Mouse (Mus musculus) lung, postnatal 0 days (tissue): ENCODE measurements around the gene Rex1bd. TPM values are rescaled to one million over a fixed set of nuclear protein-coding genes. Genes with fewer than 3 reads are reported as not detected.

ENCODE experiments used
- ATAC-seq: fragments of 200-750 bp; cut with Nextera tagmentation; 2 replicates; pipeline ENCODE4 v1.8.0; 2017; ENCODE audit warnings: moderate library complexity
- DNase-seq: peaks from one replicate; pipeline ENCODE4 v3.0.0-alpha.2; 2016; ENCODE audit warnings: low spot score
- H3K27ac ChIP-seq: fragments of 300-500 bp; sonication (generic); 2 replicates; pipeline ENCODE4 v1.5.1; 2014; ENCODE audit warnings: antibody characterized with exemption, mild to moderate bottlenecking, low read length, mixed read lengths
- H3K27me3 ChIP-seq: fragments of 300-500 bp; sonication (generic); replicated peaks from 2 replicates; pipeline ENCODE4 v1.6.1; 2014; ENCODE audit warnings: low read length, mixed read lengths; ENCODE audit not compliant: insufficient read depth
- H3K36me3 ChIP-seq: fragments of 300-500 bp; sonication (generic); 2 replicates; pipeline ENCODE4 v1.6.1; 2014; ENCODE audit warnings: low read length, mixed read lengths; ENCODE audit not compliant: insufficient read depth
- H3K4me1 ChIP-seq: fragments of 300-500 bp; sonication (generic); 2 replicates; pipeline ENCODE4 v1.6.1; 2014; ENCODE audit warnings: antibody characterized with exemption, low read depth, low read length, mixed read lengths; ENCODE audit not compliant: insufficient read depth
- H3K4me2 ChIP-seq: fragments of 300-500 bp; sonication (generic); replicated peaks from 2 replicates; pipeline ENCODE4 v1.6.1; 2014; ENCODE audit warnings: low read depth, mild to moderate bottlenecking, low read length, moderate library complexity, mixed read lengths
- H3K4me3 ChIP-seq: fragments of 300-500 bp; sonication (generic); 2 replicates; pipeline ENCODE4 v1.5.1; 2014; ENCODE audit warnings: low read depth, low read length
- H3K9ac ChIP-seq: fragments of 300-500 bp; sonication (generic); replicated peaks from 2 replicates; pipeline ENCODE4 v1.6.1; 2014; ENCODE audit warnings: low read depth, mild to moderate bottlenecking
- H3K9me3 ChIP-seq: fragments of 300-500 bp; sonication (generic); 2 replicates; pipeline ENCODE4 v1.6.1; 2016; ENCODE audit warnings: low read length, mixed read lengths
- CTCF ChIP-seq: IDR thresholded peaks from 2 replicates; pipeline ENCODE4 v1.5.1; 2016; ENCODE audit warnings: antibody characterized with exemption, mild to moderate bottlenecking
- EP300 ChIP-seq: IDR thresholded peaks from 2 replicates; pipeline ENCODE4 v1.6.1; 2016; ENCODE audit warnings: antibody characterized with exemption, mild to moderate bottlenecking, control low read depth
- WGBS: fragments of 180-500 bp; shearing (Covaris S2); extraction: QIAGEN DNeasy Blood & Tissue Kit; methylation state at CpG from one replicate; pipeline ENCODE4 v1.1.7; 2014; 5-methylcytosine and 5-hydroxymethylcytosine counted together
- polyA plus RNA-seq: library from polyadenylated mRNA; unstranded; fragments of >200 nt; fragmentation: Nextera tagmentation; extraction: Ambion mirVana; gene quantifications from 2 replicates; pipeline ENCODE4 v1.2.1, GENCODE M21; 2015

Rex1bd gene
- polyA plus RNA-seq, 1 experiment from 2014 or later, result 117 TPM

GRCm38 (mm10) chr8:70456996-70457395 is 49.6 kb downstream of the Rex1bd start:
- TF ChIP-seq EP300, result no peak
- no peak for TF ChIP-seq CTCF
- Histone ChIP-seq H3K4me3 (no peak overlapping the region), H3K36me3 (0 out of 2 replicates have a peak, but pooled peaks cover 3% of the 10 kb centered on the region), H3K27ac (no peak overlapping the region), H3K27me3 (no peaks in the 10 kb centered on the region), H3K4me2 (no peak overlapping the region), H3K4me1 (no peaks in the 10 kb centered on the region), H3K9ac (no peak overlapping the region), H3K9me3 (no peaks in the 10 kb centered on the region)
- no peak for ATAC-seq
- DNase-seq, result no peak
- 95% methylated on average over 1 of the region's 1 CpGs for WGBS

Other genes starting within 250 kb of the Rex1bd start
- gene Homer3, start 223.9 kb downstream of the Rex1bd start, polyA plus RNA-seq, result 54.1 and 61.1 TPM in 2 replicates
- gene Ddx49, start 204.3 kb downstream of the Rex1bd start, polyA plus RNA-seq, result 29.9 and 32.5 TPM in 2 replicates
- 266 and 297 TPM in 2 replicates for gene Cope, start 204.2 kb downstream of the Rex1bd start, polyA plus RNA-seq
- gene Cers1, start 191.0 kb downstream of the Rex1bd start, polyA plus RNA-seq, result 0.63 and 1.6 TPM in 2 replicates
- gene Gdf1, start 176.9 kb downstream of the Rex1bd start, polyA plus RNA-seq, result 0.33 and 0.81 TPM in 2 replicates
- gene Upf1, start 153.5 kb downstream of the Rex1bd start, polyA plus RNA-seq, result 10.4 and 11.1 TPM in 2 replicates
- 0.13 and 0.29 TPM in 2 replicates for gene Comp, start 133.2 kb downstream of the Rex1bd start, polyA plus RNA-seq
- gene Crtc1, start 67.2 kb downstream of the Rex1bd start, polyA plus RNA-seq, result 5.1 and 7.0 TPM in 2 replicates
- 19.0 and 21.6 TPM in 2 replicates for gene Klhl26, start 29.8 kb downstream of the Rex1bd start, polyA plus RNA-seq
- 4.1 and 5.2 TPM in 2 replicates for gene Tmem59l, start 19.4 kb downstream of the Rex1bd start, polyA plus RNA-seq
- 98.7 and 112 TPM in 2 replicates for gene Crlf1, start 13.6 kb downstream of the Rex1bd start, polyA plus RNA-seq
- gene Uba52, start 4.0 kb upstream of the Rex1bd start, polyA plus RNA-seq, result 723 and 836 TPM in 2 replicates
- gene Fkbp8, start 21.0 kb upstream of the Rex1bd start, polyA plus RNA-seq, result 222 and 228 TPM in 2 replicates
- gene Kxd1, start 21.2 kb upstream of the Rex1bd start, polyA plus RNA-seq, result 56.1 and 62.4 TPM in 2 replicates
- gene Ell, start 32.7 kb upstream of the Rex1bd start, polyA plus RNA-seq, result 11.8 and 13.0 TPM in 2 replicates
- gene Isyna1, start 87.6 kb upstream of the Rex1bd start, polyA plus RNA-seq, result 49.1 and 57.8 TPM in 2 replicates
- gene Ssbp4, start 102.1 kb upstream of the Rex1bd start, polyA plus RNA-seq, result 117 and 125 TPM in 2 replicates
- 4.2 TPM in 2 replicates for gene Lrrc25, start 109.4 kb upstream of the Rex1bd start, polyA plus RNA-seq
- gene Gdf15, start 125.7 kb upstream of the Rex1bd start, polyA plus RNA-seq, result 1.3 and 2.3 TPM in 2 replicates
- gene Pgpep1, start 153.6 kb upstream of the Rex1bd start, polyA plus RNA-seq, result 32.9 and 34.4 TPM in 2 replicates
- 95.9 and 104 TPM in 2 replicates for gene Lsm4, start 166.5 kb upstream of the Rex1bd start, polyA plus RNA-seq
- gene Jund, start 192.2 kb upstream of the Rex1bd start, polyA plus RNA-seq, result 107 and 109 TPM in 2 replicates
- gene Iqcn, start 196.7 kb upstream of the Rex1bd start, polyA plus RNA-seq, result 0.04 and 0.07 TPM in 2 replicates
- 0.50 and 0.54 TPM in 2 replicates for gene Gm3336, start 211.8 kb upstream of the Rex1bd start, polyA plus RNA-seq
- gene Pde4c, start 217.0 kb upstream of the Rex1bd start, polyA plus RNA-seq, result 0.93 and 2.0 TPM in 2 replicates
- gene Rab3a, start 247.9 kb upstream of the Rex1bd start, polyA plus RNA-seq, result 17.6 and 28.6 TPM in 2 replicates